Mouse (Mus musculus): Measurements from ENCODE around the gene Prm2.
A peak's percentile ranks its signal among the peaks of the same experiment; 100 is the strongest.

The Prm2 gene

GRCm38 (mm10) chr16:10796034-10796433, at the start of gene Prm2:
Gene Prm2, minus strand, starts transcription at chr16:10796134.
- DNase-seq (ENCODE audit: low spot score) = no peak

- DNase-seq (ENCODE audit: low spot score) = no peak
Measured at GRCm38 (mm10) chr16:10844319-10844670, 48.4 kb upstream of the Prm2 start.

DNA sequence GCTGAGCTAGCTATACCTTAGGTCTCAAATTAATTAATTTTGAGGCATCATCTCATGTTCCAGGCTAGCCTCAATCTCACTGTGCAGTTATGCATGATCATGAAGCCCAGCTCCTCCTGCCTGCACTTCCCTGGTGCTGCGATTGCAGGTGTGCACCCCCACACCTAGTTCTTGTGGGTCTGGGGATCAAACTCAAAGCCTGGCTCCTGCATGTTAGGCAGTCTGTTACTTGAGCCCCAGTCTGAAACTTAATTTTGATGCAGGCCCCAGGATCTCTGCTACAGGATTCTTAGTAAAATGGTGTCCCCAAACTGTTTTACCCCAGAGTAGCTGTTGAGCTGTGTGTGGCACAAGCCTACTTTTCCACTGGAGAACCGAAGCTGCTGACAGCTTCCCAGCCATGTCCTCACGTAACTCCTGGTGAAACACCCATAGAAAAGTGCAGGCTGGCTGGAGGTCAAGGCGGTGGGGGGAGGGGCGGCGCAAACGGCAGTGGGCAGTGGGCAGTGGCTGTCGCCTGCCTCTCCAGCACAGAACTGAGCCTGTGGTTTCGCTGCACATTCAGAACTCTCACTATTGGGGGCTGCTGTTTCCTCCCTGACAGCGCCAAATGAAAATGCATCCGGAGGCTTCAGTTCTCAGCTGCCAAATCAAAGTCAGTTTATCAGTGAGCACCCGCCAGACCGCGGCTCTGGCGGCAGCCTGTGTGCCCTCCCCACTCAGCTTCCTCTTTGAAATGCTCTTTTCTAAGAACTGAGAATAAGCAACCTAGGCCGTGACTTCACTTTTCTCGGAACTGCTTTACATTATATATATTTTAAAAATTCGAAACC, 47.8 kb upstream of the Prm2 start:
- peak; percentile 71 for DNase-seq (ENCODE audit: low spot score)

GRCm38 (mm10) chr16:10842282-10842855, 46.4 kb upstream of the Prm2 start:
- DNase-seq (ENCODE audit: low spot score) = no peak

GRCm38 (mm10) chr16:10840018-10840417, 44.1 kb upstream of the Prm2 start:
- DNase-seq (ENCODE audit: low spot score) = no peak

- DNase-seq (ENCODE audit: low spot score) = no peak
Measured at GRCm38 (mm10) chr16:10838487-10839245, 42.7 kb upstream of the Prm2 start.

DNA sequence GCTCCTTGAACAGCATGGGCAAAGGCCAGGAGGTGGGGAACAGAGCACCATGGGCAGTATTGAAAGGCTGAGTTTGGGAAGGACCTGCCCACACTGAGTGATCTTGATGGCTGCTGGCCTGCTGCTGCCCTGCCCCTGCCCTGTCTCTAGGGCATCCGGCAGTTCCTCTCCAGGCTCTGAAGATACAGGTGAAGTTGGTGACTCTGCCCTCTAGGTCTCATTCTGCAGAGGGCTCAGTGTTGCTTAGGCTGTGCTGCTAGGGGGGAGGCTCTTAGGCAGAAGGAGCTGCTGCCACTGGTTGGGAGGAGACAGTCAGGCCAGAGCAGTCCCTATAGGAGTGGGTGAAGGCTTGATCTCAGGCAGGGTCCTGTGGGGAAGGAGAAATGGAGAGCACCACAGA, 42.0 kb upstream of the Prm2 start:
- DNase-seq (ENCODE audit: low spot score) = no peak

DNA sequence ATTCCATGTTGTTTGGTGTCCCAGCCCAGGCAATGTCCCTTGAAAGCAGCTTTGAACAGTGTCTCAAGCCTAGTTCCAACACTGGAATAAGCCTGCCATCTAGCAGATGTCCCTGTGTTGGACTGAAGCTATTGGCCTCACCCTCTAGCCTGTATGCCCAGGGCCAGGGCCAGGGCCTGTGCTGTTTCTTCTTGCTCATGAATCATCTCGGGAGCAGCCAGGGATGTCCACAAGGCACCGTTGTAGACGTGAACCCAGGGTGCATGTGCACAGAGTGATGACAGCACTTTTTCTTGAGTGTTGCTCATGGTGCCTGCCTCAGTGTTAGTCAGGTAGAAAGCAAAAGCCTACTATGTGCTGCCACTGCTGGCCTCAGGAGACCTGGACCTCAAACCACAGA, 41.3 kb upstream of the Prm2 start:
- DNase-seq (ENCODE audit: low spot score) = no peak

DNA sequence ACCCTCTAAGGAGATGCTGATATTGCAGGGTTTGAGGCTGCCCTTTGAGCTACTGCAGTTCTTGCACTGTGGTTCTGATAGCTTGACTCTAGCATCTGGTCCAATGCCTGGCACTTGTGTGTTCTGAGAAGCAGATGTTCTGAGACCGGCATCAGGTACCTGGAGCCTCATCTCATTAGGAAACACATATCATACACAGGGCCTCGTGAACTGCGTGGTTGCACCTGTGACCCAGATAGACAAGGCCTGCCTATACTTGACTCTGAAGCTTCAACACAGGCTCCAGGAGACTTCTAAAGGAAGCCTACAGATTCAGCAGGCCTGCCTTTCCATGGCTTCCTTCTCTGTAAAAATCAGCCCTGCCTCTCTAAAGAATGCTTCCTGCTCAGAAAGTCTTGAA, 40.5 kb upstream of the Prm2 start:
- DNase-seq (ENCODE audit: low spot score) = no peak

DNA sequence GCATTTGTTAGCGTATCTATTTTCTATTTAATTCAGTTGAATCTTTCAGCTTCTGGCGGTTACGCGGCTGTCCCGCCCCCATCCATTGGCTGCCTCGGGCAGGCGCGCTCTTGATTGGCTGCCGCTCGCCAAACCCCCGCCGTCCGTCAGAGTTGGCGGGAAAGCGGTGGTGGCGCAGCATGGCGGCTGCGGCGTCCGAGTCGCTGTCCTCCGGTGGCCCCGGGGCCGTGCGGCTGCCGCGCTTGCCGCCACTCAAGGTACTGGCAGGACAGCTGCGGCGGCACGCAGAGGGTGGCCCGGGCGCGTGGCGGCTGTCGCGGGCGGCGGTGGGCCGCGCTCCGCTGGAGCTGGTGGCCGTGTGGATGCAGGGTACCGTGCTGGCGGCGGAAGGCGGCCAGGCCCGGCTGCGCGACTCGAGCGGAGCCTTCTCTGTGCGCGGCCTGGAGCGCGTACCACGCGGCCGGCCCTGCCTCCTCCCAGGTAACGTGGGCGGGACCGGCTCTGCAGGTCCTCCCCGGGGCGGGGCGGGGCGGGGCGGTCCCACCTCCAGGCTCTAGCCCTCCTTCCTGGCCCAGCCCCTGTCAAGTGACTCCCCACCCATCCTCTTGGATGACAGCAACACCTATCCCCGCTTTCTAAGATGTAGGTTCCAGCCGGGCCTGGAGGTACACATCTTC, 39.1 kb upstream of the Prm2 start, which contains the start of gene Rmi2:
Gene Rmi2, plus strand, starts transcription at position 149 of the 677 bp plus-strand sequence.
- peak; percentile 88 for DNase-seq (ENCODE audit: low spot score)

GRCm38 (mm10) chr16:10834542-10834910, 38.6 kb upstream of the Prm2 start:
- no peak for DNase-seq (ENCODE audit: low spot score)

- no peak for DNase-seq (ENCODE audit: low spot score)
Measured at GRCm38 (mm10) chr16:10828461-10828805, 32.5 kb upstream of the Prm2 start.

DNA sequence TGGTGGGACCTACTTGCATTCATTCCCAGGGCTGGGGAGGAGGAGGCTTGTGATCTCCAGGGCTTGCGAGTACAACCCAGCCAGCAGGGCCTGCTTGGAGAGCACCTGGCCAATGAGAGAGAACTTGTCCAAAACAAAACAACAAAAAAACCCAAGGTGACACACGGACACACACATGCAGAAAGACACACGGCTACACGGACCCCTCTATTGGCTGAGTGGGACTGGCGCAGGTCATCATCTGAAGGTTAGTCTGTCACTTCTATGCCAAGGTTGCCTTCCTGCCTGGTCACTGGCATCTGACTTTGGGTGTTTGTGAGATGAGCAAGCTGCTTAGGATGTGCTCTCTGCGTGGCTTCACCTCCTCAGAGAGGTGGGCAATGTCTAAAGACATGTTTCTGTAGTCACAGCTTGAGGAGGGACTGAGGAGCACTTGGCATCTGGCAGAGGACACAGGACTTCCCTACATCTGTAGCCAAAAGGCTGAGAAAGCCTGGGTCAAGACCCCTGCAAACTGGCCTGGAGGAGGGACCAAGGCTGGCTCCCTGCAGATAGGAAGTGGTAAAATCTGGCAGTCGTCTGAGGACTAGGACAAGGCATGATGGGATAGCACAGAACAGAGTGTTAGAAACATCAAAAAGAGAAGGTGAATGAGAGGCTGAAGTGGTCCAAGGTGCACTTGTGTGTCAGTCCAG, 32.0 kb upstream of the Prm2 start:
- DNase-seq (ENCODE audit: low spot score) = no peak

GRCm38 (mm10) chr16:10827269-10827668, 31.3 kb upstream of the Prm2 start:
- DNase-seq (ENCODE audit: low spot score) = no peak

DNA sequence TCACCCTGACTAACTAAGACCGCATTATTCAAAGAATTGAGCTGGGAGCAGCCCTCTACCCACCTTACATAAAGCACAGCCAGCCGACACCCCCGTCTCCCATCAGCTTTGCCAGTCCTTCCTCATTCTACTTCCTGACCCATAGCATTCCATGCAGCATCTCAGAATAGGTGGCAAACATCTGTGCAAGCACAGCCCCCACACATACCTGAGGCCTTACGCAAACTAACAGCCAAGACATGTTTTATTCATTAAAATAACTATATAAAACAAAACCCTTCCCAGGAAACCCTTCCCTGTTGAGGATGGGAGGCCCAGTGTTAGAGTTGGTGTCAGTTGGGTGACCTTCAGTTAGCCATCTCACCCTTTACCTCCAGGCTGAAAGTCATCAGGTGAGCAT, 29.9 kb upstream of the Prm2 start:
- no peak for DNase-seq (ENCODE audit: low spot score)

DNA sequence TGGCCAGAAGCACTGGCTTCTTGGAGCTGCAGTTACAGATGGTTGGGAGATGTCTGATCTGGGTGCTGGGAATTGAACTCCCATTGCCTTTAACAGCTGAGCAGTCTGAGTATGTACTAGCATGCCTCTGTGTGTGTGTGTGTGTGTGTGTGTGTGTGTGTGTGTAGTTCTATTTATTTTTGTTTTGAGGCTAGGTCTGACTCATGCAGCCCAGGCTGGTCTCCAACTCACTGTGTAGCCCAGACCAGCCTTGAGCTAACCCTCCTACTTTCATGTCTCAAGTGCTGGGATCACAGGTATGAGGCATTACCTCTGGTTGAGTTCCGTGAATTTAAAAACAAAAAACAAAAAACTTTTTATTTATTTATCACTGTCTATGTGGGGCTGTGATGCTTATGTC, 28.6 kb upstream of the Prm2 start:
- DNase-seq (ENCODE audit: low spot score) = no peak

- DNase-seq (ENCODE audit: low spot score) = no peak
Measured at GRCm38 (mm10) chr16:10821387-10821786, 25.5 kb upstream of the Prm2 start.

GRCm38 (mm10) chr16:10819966-10820365, 24.0 kb upstream of the Prm2 start:
- no peak for DNase-seq (ENCODE audit: low spot score)

- no peak for DNase-seq (ENCODE audit: low spot score)
Measured at GRCm38 (mm10) chr16:10818579-10819135, 22.7 kb upstream of the Prm2 start.

DNA sequence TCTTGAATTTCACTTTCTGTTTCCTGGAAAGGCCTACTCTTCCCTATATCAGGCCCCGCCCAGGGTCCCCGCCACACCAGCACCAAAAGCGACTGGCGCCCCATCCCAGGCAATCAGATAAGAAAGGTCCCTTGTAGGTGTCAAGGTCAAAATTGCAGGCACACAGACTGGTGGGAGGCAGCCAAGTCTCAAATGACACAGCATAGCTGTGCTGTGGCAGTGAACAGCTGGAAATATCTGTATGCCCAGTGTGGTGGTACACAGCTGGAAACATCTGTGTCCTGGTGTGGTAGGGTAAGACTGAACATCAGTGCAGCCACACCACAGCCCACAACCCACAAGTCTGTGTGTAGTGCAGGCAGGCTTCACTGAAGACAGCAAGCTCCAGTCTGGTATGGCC, 18.9 kb upstream of the Prm2 start:
- no peak for DNase-seq (ENCODE audit: low spot score)

DNA sequence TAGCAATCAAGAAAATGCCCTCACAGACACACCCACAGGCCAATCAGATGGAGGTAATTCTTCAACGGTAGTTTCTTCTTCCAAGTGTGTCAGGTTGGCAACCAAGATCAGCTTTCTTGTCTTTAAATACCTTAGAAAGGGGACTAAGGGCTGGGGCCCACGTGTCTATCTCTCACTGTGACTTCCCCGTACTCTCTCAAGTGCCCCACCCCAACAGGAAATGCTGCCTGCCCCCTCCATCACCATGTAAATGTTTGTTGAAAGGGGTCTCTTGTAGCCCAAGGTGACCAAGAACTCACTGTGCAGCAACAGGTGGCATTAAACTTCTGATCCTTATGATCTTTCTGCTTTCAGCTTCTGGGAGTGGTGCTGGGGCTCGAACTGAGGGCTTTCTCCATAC, 17.8 kb upstream of the Prm2 start:
- no peak for DNase-seq (ENCODE audit: low spot score)

GRCm38 (mm10) chr16:10812865-10813371, 17.0 kb upstream of the Prm2 start, which contains the start of gene Gm11172:
Gene Gm11172, plus strand, starts transcription at chr16:10812915.
- no peak for DNase-seq (ENCODE audit: low spot score)

Data from testis, postnatal 10 days (tissue).